Mouse (Mus musculus): ENCODE results near the gene Abhd2.
A peak's percentile ranks its signal among the peaks of the same experiment; 100 is the strongest.

Abhd2 gene

GRCm38 (mm10) chr7:79318110-79318801, 45.3 kb downstream of the Abhd2 start:
- DNase-seq (ENCODE audit: low read depth, low spot score): no peak

- DNase-seq (ENCODE audit: low read depth, low spot score): no peak
Measured at GRCm38 (mm10) chr7:79323855-79324254, 50.9 kb downstream of the Abhd2 start.

GRCm38 (mm10) chr7:79328769-79329168, 55.8 kb downstream of the Abhd2 start:
- DNase-seq (ENCODE audit: low read depth, low spot score): no peak

- peak; percentile 54 for DNase-seq (ENCODE audit: low read depth, low spot score)
Measured at GRCm38 (mm10) chr7:79331197-79331596, 58.2 kb downstream of the Abhd2 start.

- DNase-seq (ENCODE audit: low read depth, low spot score): no peak
Measured at GRCm38 (mm10) chr7:79333419-79333818, 60.4 kb downstream of the Abhd2 start.

- no peak for DNase-seq (ENCODE audit: low read depth, low spot score)
Measured at GRCm38 (mm10) chr7:79336362-79336910, 63.4 kb downstream of the Abhd2 start.

- DNase-seq (ENCODE audit: low read depth, low spot score): peak; percentile 80
Measured at GRCm38 (mm10) chr7:79345902-79346301, 72.9 kb downstream of the Abhd2 start.

- peak; percentile 64 for DNase-seq (ENCODE audit: low read depth, low spot score)
Measured at GRCm38 (mm10) chr7:79346555-79347075, 73.6 kb downstream of the Abhd2 start.

- peak; percentile 30 for DNase-seq (ENCODE audit: low read depth, low spot score)
Measured at GRCm38 (mm10) chr7:79347108-79347813, 74.3 kb downstream of the Abhd2 start.

GRCm38 (mm10) chr7:79348816-79349215, 75.8 kb downstream of the Abhd2 start:
- DNase-seq (ENCODE audit: low read depth, low spot score): no peak

- peak; percentile 85 for DNase-seq (ENCODE audit: low read depth, low spot score)
Measured at GRCm38 (mm10) chr7:79349738-79350386, 76.9 kb downstream of the Abhd2 start.

GRCm38 (mm10) chr7:79358350-79359182, 85.6 kb downstream of the Abhd2 start:
- no peak for DNase-seq (ENCODE audit: low read depth, low spot score)

GRCm38 (mm10) chr7:79359183-79359435, 86.1 kb downstream of the Abhd2 start:
- no peak for DNase-seq (ENCODE audit: low read depth, low spot score)

GRCm38 (mm10) chr7:79360056-79360455, 87.1 kb downstream of the Abhd2 start:
- DNase-seq (ENCODE audit: low read depth, low spot score): peak; percentile 42

GRCm38 (mm10) chr7:79362208-79362607, 89.2 kb downstream of the Abhd2 start:
- DNase-seq (ENCODE audit: low read depth, low spot score): no peak

GRCm38 (mm10) chr7:79362830-79363229, 89.8 kb downstream of the Abhd2 start:
- no peak for DNase-seq (ENCODE audit: low read depth, low spot score)

GRCm38 (mm10) chr7:79363370-79364043, 90.5 kb downstream of the Abhd2 start:
- DNase-seq (ENCODE audit: low read depth, low spot score): no peak

- no peak for DNase-seq (ENCODE audit: low read depth, low spot score)
Measured at GRCm38 (mm10) chr7:79368664-79369063, 95.7 kb downstream of the Abhd2 start.

- DNase-seq (ENCODE audit: low read depth, low spot score): peak; percentile 56
Measured at GRCm38 (mm10) chr7:79369416-79369815, 96.4 kb downstream of the Abhd2 start.

GRCm38 (mm10) chr7:79371321-79371879, 98.4 kb downstream of the Abhd2 start:
- DNase-seq (ENCODE audit: low read depth, low spot score): peak; percentile 92

GRCm38 (mm10) chr7:79374017-79374416, 101.0 kb downstream of the Abhd2 start:
- no peak for DNase-seq (ENCODE audit: low read depth, low spot score)
